Mouse (Mus musculus) lung, adult 2 months (tissue): Measurements from ENCODE around the gene Odf2l.

Source experiments
- CTCF ChIP-seq: fragments of 200-500 bp; IDR thresholded peaks from 2 replicates; pipeline ENCODE4 v1.5.1; 2011; ENCODE audit warnings: mild to moderate bottlenecking, low read length, control low read depth; ENCODE audit not compliant: insufficient read depth
- POLR2A ChIP-seq: fragments of 200-500 bp; IDR thresholded peaks from 2 replicates; pipeline ENCODE4 v1.6.1; 2011; ENCODE audit warnings: low read depth, mild to moderate bottlenecking, control low read depth, low read length, borderline replicate concordance; ENCODE audit errors: extremely low read depth

GRCm38 (mm10) chr3:145151092-145151491, 32.7 kb downstream of the Odf2l start:
- no peak for TF ChIP-seq CTCF
- TF ChIP-seq POLR2A = no peak
